Mouse (Mus musculus) lung, adult 2 months (tissue): ENCODE measurements around the gene Vwa5b1.

ENCODE experiments used
- CTCF ChIP-seq: fragments of 200-500 bp; IDR thresholded peaks from 2 replicates; pipeline ENCODE4 v1.5.1; 2011; ENCODE audit warnings: mild to moderate bottlenecking, low read length, control low read depth; ENCODE audit not compliant: insufficient read depth
- POLR2A ChIP-seq: fragments of 200-500 bp; IDR thresholded peaks from 2 replicates; pipeline ENCODE4 v1.6.1; 2011; ENCODE audit warnings: low read depth, mild to moderate bottlenecking, control low read depth, low read length, borderline replicate concordance; ENCODE audit errors: extremely low read depth

DNA sequence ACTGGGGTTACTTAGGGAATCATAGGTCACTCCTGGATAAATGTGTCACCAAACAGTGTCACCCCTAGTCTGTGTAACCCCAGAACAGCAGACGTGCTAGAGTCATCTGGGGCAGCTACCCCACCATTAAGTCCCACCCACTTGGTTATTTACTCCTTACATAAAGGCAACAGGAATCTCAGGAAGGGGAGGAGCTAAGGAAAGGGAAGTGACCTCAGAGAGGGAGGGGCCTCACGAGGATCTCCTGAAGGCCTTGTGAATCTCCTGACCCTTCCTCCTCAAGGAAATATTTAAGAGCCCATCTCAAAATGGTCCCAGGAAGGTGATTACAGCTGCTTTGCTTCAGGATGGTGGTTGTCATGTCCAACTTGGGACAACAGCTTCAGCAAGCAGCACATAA lies 103.9 kb downstream of the Vwa5b1 start:
- TF ChIP-seq POLR2A (no peak), CTCF (no peak)
